Mouse (Mus musculus) heart, embryonic 14.5 days (tissue): ENCODE results near the gene Ranbp10. TPM values are rescaled to one million over a fixed set of nuclear protein-coding genes. Genes with fewer than 3 reads are reported as not detected.
A peak's percentile ranks its signal among the peaks of the same experiment; 100 is the strongest.

Source experiments
- ATAC-seq: fragments of 200-750 bp; cut with Nextera tagmentation; 2 replicates; pipeline ENCODE4 v1.8.0; 2017; ENCODE audit warnings: low read depth, moderate TSS enrichment; ENCODE audit not compliant: insufficient number of reproducible peaks, insufficient read depth, low FRiP score
- H3K27ac ChIP-seq, 2 experiments: fragments of 200-500 bp in 1 of 2; fragments of 300-500 bp in 1 of 2; sonication (generic) in 1 of 2; replicated peaks in 1 of 2; 2 replicates each; pipeline ENCODE4 v1.5.1; 2012 to 2014; ENCODE audit warnings: low read depth in 2 of 2, low read length in 2 of 2, control low read depth in 1 of 2, mild to moderate bottlenecking in 1 of 2, mixed read lengths in 1 of 2; ENCODE audit not compliant: control insufficient read depth in 1 of 2, insufficient read depth in 1 of 2
- H3K27me3 ChIP-seq: fragments of 300-500 bp; sonication (generic); 2 replicates; pipeline ENCODE4 v1.6.1; 2014; ENCODE audit warnings: mild to moderate bottlenecking, low read length, control low read depth; ENCODE audit not compliant: control insufficient read depth, insufficient read depth
- H3K36me3 ChIP-seq: fragments of 300-500 bp; sonication (generic); 2 replicates; pipeline ENCODE4 v1.6.1; 2014; ENCODE audit warnings: mild to moderate bottlenecking, control low read depth, low read length, mixed read lengths; ENCODE audit not compliant: control insufficient read depth, insufficient read depth
- H3K4me1 ChIP-seq, 2 experiments: fragments of 200-500 bp in 1 of 2; fragments of 300-500 bp in 1 of 2; sonication (generic) in 1 of 2; 2 replicates each; pipeline ENCODE4 v1.6.1; 2012 to 2014; ENCODE audit warnings: low read length in 2 of 2, control low read depth in 1 of 2, mixed read lengths in 1 of 2; ENCODE audit not compliant: control insufficient read depth in 2 of 2, insufficient read depth in 2 of 2
- H3K4me2 ChIP-seq: fragments of 300-500 bp; sonication (generic); 2 replicates; pipeline ENCODE4 v1.6.1; 2014; ENCODE audit warnings: mild to moderate bottlenecking, low read length
- H3K4me3 ChIP-seq, 2 experiments: fragments of 200-500 bp in 1 of 2; fragments of 300-500 bp in 1 of 2; sonication (generic) in 1 of 2; 2 replicates each; pipeline ENCODE4 v1.5.1; 2012 to 2014; ENCODE audit warnings: low read length in 2 of 2, mild to moderate bottlenecking in 2 of 2, control low read depth in 1 of 2, low read depth in 1 of 2, moderate library complexity in 1 of 2; ENCODE audit not compliant: control insufficient read depth in 1 of 2, insufficient read depth in 1 of 2
- H3K9ac ChIP-seq: fragments of 300-500 bp; sonication (generic); 2 replicates; pipeline ENCODE4 v1.6.1; 2014; ENCODE audit warnings: mild to moderate bottlenecking, low read length
- H3K9me3 ChIP-seq: fragments of 300-500 bp; sonication (generic); 2 replicates; pipeline ENCODE4 v1.6.1; 2016; ENCODE audit warnings: low read length, control low read depth; ENCODE audit not compliant: control insufficient read depth
- WGBS: fragments of 180-500 bp; shearing (Covaris S2); extraction: QIAGEN DNeasy Blood & Tissue Kit; methylation state at CpG from one replicate; pipeline ENCODE4 v1.1.7; 2014; 5-methylcytosine and 5-hydroxymethylcytosine counted together
- polyA plus RNA-seq: library from polyadenylated mRNA; unstranded; fragments of >200 nt; fragmentation: Nextera tagmentation; extraction: Ambion mirVana; gene quantifications from 2 replicates; pipeline ENCODE4 v1.2.1, GENCODE M21; 2014

Gene Ranbp10
- 10.6 and 11.5 TPM in 2 replicates for polyA plus RNA-seq

GRCm38 (mm10) chr8:105826861-105827848 lies at the start of gene Ranbp10, which contains the start of gene Tsnaxip1:
TSS of gene Ranbp10 (minus strand) at chr8:105827350.
TSS of gene Tsnaxip1 (plus strand) at chr8:105827731.
- H3K27me3 ChIP-seq: no peaks in the 10 kb centered on the region
- peak; percentile 98 for ATAC-seq
- no peaks in the 10 kb centered on the region for H3K9me3 ChIP-seq
- peak within 1 kb of the TSS; percentile 98 for H3K9ac ChIP-seq
- WGBS: under 1% methylated on average over 52 of the region's 52 CpGs
- H3K4me3 ChIP-seq: peak within 1 kb of the TSS; percentile 89 to 97
- peak within 1 kb of the TSS; percentile 92 for H3K4me2 ChIP-seq
- peak within 1 kb of the TSS; percentile 43 to 79 for H3K27ac ChIP-seq
- peaks cover 28% of the 10 kb centered on the region for H3K36me3 ChIP-seq
- H3K4me1 ChIP-seq: peaks cover 0 to 9% of the 10 kb centered on the region in 2 experiments; a peak in 2 of 4 replicates

- H3K36me3 ChIP-seq: peaks cover 74% of the 10 kb centered on the region
- peaks cover 13 to 25% of the 10 kb centered on the region in 2 experiments for H3K4me1 ChIP-seq
- peak overlapping the region; percentile 50 for H3K4me2 ChIP-seq
- H3K27me3 ChIP-seq: no peaks in the 10 kb centered on the region
- no peaks in the 10 kb centered on the region for H3K9me3 ChIP-seq
- peak overlapping the region; percentile 80 to 93 for H3K27ac ChIP-seq
- WGBS: 37% methylated on average over 6 of the region's 6 CpGs
- peak; percentile 71 for ATAC-seq
- H3K4me3 ChIP-seq: no peak overlapping the region
- peak overlapping the region; percentile 42 for H3K9ac ChIP-seq
Measured at GRCm38 (mm10) chr8:105874301-105874700, 47.2 kb upstream of the Ranbp10 start.

- ATAC-seq: no peak
Measured at GRCm38 (mm10) chr8:105866364-105867029, 39.3 kb upstream of the Ranbp10 start.

GRCm38 (mm10) chr8:105861951-105862350 lies 34.8 kb upstream of the Ranbp10 start:
- Histone ChIP-seq H3K9me3 (no peaks in the 10 kb centered on the region), H3K36me3 (peaks cover 42% of the 10 kb centered on the region), H3K4me2 (peak overlapping the region; percentile 91), H3K9ac (peak overlapping the region; percentile 96), H3K4me1 (peaks cover 5 to 29% of the 10 kb centered on the region in 2 experiments), H3K27me3 (no peaks in the 10 kb centered on the region), H3K4me3 (peak overlapping the region; percentile 94 to 96; a peak in 3 of 4 replicates), H3K27ac (no peak overlapping the region)
- WGBS: 10% methylated on average over 1 of the region's 1 CpGs
- ATAC-seq: no peak

More at GRCm38 (mm10) chr8:105866364-105867029, 39.3 kb upstream of the Ranbp10 start:
- peaks cover 70% of the 10 kb centered on the region for H3K36me3 ChIP-seq
- H3K9ac ChIP-seq: no peak overlapping the region
- H3K27ac ChIP-seq: no peak overlapping the region
- no peak overlapping the region for H3K4me3 ChIP-seq
- no peak overlapping the region for H3K4me2 ChIP-seq
- H3K27me3 ChIP-seq: no peaks in the 10 kb centered on the region
- peaks cover 0 to 11% of the 10 kb centered on the region in 2 experiments; a peak in 2 of 4 replicates for H3K4me1 ChIP-seq
- H3K9me3 ChIP-seq: no peaks in the 10 kb centered on the region
- 75% methylated on average over 6 of the region's 6 CpGs for WGBS

GRCm38 (mm10) chr8:105860143-105860981 lies 33.2 kb upstream of the Ranbp10 start, which contains the start of gene Nutf2:
TSS of gene Nutf2 (plus strand) at chr8:105860580.
- H3K4me3 ChIP-seq: peak within 1 kb of the TSS; percentile 94 to 96
- H3K27ac ChIP-seq: peak within 1 kb of the TSS; percentile 86 to 90
- H3K9me3 ChIP-seq: no peaks in the 10 kb centered on the region
- H3K36me3 ChIP-seq: peaks cover 26% of the 10 kb centered on the region
- WGBS: under 1% methylated on average over 57 of the region's 59 CpGs
- peak within 1 kb of the TSS; percentile 91 for H3K4me2 ChIP-seq
- no peaks in the 10 kb centered on the region for H3K27me3 ChIP-seq
- H3K9ac ChIP-seq: peak within 1 kb of the TSS; percentile 96
- peaks cover 11 to 38% of the 10 kb centered on the region in 2 experiments for H3K4me1 ChIP-seq
- ATAC-seq: peak; percentile 97

- H3K9me3 ChIP-seq: no peaks in the 10 kb centered on the region
- H3K27me3 ChIP-seq: no peaks in the 10 kb centered on the region
- H3K27ac ChIP-seq: peak overlapping the region in 1 of 2 experiments; percentile 85; a peak in 1 of 4 replicates
- H3K4me3 ChIP-seq: no peak overlapping the region
- H3K4me2 ChIP-seq: no peak overlapping the region
- no peak overlapping the region; the same call in 1 of the 2 replicates for H3K9ac ChIP-seq
- H3K36me3 ChIP-seq: peaks cover 23% of the 10 kb centered on the region
- 68% methylated on average over 5 of the region's 5 CpGs for WGBS
- ATAC-seq: no peak
- peaks cover 11 to 38% of the 10 kb centered on the region in 2 experiments for H3K4me1 ChIP-seq
Measured at GRCm38 (mm10) chr8:105859314-105859713, 32.2 kb upstream of the Ranbp10 start.
